Mouse (Mus musculus): ENCODE results near the gene Iqgap1.

GRCm38 (mm10) chr7:80688556-80689220 is 137.1 kb downstream of the Iqgap1 start, which contains the start of gene Crtc3:
- peak; percentile 10; the same call in 1 of the 2 replicates for TF ChIP-seq CTCF (IDR thresholded peaks at IDR 0.05)
- TF ChIP-seq POLR2A (IDR thresholded peaks at IDR 0.05; ENCODE audit: insufficient read depth, low read depth, low read length) = peak; percentile 56
